Mouse (Mus musculus) G1E-ER4 (cell line): ENCODE measurements around the gene Cfdp1. TPM values are rescaled to one million over a fixed set of nuclear protein-coding genes. Genes with fewer than 3 reads are reported as not detected.

Experiments used
- GATA1 ChIP-seq: IDR thresholded peaks from one replicate; pipeline ENCODE4 v1.8.0; 2012; ENCODE audit warnings: low read length, inconsistent platforms
- polyA plus RNA-seq: library from polyadenylated mRNA; stranded (reverse); fragments of >175 nt; gene quantifications from 2 replicates; pipeline ENCODE4 v1.2.3, GENCODE M21; 2012

Gene Cfdp1
- polyA plus RNA-seq, 1 experiment: 12.8 TPM

DNA sequence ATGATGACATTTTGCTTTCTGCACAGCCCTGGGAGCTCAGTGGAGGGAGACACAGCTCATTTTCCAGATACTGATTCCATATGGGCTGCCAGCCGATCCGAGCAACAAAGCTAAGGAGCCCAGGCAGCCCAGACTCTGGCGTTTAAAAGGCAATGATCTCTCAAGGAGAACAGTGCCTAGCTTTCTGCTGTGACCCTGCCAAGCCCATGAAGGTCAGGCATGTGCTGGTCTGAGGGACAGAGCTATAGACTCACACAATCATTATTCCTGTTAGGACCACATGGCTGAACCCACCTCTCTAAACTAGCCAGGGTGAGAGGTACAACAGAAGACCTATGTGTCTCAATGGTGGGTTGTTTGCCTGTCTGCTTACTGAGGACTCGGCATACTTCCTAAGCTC lies 66.4 kb downstream of the Cfdp1 start:
- TF ChIP-seq GATA1: no peak

DNA sequence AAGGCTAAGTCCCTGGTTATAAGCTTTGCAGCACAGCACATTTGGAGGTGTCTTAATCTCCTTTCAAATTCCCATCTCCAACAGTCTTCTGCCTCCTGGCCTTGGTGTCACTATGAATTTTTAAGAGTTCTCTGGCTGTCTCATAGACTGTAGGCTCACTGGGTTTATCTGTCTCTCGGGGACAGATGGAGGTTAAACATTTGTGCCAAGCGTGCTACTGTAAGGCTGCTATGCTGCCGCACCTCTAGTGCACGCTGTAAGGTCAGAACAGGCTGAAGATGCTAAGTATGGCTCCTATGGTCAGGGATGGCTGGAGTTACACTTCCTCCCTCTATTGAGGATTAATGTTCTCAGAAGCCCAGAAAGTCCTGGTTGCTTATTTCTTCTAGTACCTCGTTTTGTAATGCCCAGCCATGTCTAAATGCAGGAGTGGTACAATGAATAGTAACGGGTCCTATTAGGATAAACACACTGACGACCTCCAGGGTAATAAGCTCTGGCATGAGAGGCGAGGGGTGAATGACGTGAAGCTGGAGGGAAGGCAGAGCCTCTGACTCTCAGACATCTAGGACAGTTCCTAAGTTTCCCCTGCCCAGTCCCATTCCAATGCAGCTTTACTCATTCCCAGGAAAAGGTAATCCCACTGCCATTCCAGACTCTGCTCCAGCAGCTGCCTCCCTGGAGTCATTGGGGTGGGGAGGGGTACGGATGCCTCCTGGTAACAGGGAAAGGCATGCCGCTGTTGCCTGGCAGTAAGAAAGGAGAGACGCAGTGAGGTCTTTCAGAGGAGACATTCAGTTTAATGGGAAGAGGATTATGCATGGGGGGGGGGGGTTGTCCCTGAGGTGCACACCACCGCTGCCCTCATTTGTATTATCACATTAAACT lies 67.1 kb downstream of the Cfdp1 start:
- TF ChIP-seq GATA1: no peak

- TF ChIP-seq GATA1: no peak
These were observed 68.0 kb downstream of the Cfdp1 start for GRCm38 (mm10) chr8:111786116-111786515.

DNA sequence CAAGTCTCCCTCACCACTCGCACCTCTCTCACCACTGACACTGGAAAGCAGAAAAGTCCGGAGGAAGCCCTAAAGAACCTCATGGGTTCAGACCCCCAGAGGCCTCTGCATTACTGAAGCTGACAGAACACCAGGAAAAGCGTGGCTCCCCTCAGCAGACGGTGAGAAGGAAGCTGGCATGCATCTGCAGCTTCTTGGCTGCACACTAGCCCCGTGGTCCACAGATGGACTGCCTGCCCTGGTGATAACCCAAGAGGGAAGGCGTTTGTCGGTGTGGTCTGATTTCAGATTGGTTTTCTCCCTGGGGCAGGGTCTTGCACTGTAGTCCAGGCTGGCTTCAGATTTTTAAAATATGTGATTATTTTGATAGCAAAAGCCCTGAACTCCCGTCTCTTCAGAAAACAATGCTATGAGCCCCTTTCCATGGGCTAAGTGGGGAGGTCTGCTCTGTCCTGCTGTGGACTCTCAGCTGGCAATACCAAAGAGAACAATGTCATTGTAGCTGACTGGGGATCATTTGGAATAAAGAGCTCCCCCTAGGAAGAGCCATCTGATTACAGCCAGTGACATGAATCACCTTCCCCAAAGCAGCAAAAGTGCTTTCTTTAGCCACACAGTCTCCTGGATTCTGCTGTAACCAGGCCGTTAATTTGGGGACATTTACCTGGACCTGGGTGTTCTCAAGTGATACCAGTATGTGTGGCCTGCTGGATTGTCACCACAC lies 71.3 kb downstream of the Cfdp1 start:
- TF ChIP-seq GATA1: no peak

DNA sequence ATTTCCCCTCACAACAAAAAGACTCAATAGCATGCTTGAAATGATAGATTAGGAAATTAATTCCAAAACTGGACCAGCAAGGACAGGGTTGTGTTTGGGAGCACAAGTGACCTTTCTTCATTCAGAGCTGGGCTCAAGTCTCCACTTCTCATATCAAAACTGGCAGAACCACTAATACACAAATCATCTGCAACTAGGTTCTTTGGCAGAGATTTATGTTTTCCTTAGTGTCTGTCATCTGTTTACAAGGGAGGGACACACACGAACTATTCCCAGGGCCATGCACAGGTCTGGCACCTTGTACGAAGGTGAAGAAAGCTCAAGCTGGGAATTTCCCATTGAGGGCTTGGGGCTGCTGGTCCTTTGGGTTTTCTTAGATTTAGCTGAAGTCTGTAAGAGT lies 71.9 kb downstream of the Cfdp1 start:
- no peak for TF ChIP-seq GATA1

- TF ChIP-seq GATA1: no peak
These were observed 73.2 kb downstream of the Cfdp1 start for GRCm38 (mm10) chr8:111780697-111781424.

DNA sequence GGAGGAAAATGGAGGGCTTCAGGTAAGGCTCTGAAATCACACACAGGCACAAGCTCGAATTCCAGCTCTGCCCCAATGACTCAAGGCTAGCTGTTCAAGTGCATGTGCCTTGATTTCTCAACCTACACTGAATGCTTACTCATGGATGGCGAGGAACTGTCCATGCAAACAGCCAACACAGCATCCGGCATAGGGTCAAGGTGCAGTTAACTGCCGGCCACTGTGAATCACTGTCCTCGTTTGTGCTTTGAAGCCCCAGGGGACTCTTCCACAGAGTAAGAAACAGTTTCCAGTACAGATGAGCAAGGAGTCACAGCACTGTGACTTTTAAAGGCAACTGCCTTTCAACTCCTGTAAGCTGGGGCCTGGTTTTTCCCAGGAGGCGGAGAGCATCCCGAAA lies 74.4 kb downstream of the Cfdp1 start:
- TF ChIP-seq GATA1: no peak

DNA sequence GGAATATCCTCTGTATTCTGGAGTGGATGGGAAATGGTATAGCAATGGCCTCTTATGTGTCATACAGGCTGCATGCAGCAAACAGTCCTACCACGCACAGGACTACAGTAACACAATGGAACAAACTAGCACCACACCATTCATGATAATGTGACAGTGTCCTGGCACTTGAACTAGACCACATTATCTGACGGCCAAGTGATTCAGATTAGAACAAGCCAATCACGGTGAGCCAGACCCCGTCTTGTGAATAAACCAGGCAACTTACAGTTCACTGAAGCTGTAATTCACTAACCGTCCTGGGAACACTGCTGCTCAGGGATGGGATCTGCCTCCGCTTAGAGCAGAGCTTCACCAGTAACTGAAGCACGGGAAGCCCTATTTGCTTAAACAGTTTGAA lies 75.3 kb downstream of the Cfdp1 start:
- TF ChIP-seq GATA1: no peak

DNA sequence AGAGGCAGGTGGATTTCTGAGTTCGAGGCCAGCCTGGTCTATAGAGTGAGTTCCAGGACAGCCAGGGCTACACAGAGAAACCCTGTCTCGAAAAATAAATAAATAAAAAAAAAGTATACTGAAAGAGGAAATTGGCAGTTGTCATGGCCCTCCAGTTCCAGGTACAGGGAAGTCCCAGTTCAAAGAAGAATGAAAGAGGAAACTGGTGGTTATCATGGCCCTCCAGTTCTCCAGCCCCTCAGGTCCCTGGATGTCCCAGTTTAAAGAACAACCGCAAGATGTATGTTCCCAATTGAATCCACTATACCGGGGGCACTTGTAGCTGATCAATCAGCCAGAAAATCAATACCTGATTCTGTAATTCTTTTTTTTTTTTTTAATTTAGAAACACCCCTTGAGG lies 77.6 kb downstream of the Cfdp1 start:
- TF ChIP-seq GATA1: no peak

- no peak for TF ChIP-seq GATA1
These were observed 78.3 kb downstream of the Cfdp1 start for GRCm38 (mm10) chr8:111775766-111776165.

DNA sequence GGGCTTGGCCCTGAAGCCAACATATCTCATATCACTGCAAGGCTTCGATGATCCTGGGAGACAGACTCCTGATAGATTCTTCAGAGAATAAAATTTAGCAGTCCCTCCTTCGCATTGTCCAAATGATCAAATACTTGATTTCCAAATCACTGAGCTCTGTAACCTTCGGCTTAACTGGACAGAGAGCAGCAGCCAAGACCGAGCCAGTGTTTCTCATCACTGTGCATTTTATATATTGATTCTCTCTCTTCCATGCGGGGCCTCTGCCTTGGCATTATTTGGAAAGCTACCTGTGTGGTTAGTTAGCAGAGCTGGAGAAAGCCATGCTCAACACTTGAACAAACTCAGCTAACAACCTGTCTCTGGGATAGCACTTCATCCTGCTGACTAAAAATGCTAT lies 80.6 kb downstream of the Cfdp1 start:
- TF ChIP-seq GATA1: no peak

GRCm38 (mm10) chr8:111773057-111773456 lies 81.0 kb downstream of the Cfdp1 start:
- no peak for TF ChIP-seq GATA1

- TF ChIP-seq GATA1: no peak
These were observed 82.0 kb downstream of the Cfdp1 start for GRCm38 (mm10) chr8:111772083-111772482.

GRCm38 (mm10) chr8:111771625-111772020 lies 82.5 kb downstream of the Cfdp1 start:
- TF ChIP-seq GATA1: no peak

GRCm38 (mm10) chr8:111770958-111771624 lies 83.0 kb downstream of the Cfdp1 start:
- TF ChIP-seq GATA1: no peak
